Mouse (Mus musculus): ENCODE data around the gene Cnn3. TPM values are rescaled to one million over a fixed set of nuclear protein-coding genes. Genes with fewer than 3 reads are reported as not detected.

The Cnn3 gene
- polyA plus RNA-seq, 1 experiment from 2014 or later = 975 TPM

DNA sequence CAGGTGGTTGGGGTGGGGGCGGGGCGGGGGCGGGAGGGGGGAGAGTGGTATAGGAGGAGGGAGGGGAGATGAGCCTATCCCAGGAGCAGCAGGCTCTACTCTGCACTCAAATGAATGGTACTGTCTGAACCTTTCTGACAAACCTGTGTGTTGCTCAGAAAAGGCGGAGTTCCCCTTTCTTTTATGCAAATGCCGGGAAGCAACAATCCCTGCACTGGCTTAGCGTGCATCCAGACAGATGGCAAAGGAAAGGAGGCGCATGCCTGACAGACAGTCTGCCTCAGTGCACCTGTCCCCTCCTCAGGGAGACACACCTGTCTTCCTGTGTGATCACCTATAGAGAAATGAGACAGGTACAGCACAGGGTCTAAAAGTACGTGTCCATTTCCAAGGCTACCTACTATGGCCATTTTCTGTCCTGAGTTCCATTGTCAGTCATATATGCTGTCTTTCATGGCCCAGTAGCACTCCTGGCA lies 54.7 kb downstream of the Cnn3 start:
- Histone ChIP-seq H3K9me3 (no peaks in the 10 kb centered on the region), H3K4me2 (replicated peaks) (no peak overlapping the region), H3K9ac (replicated peaks) (no peak overlapping the region), H3K4me1 (peaks cover 33% of the 10 kb centered on the region), H3K27ac (replicated peaks) (peak overlapping the region; percentile 79), H3K4me3 (no peak overlapping the region), H3K36me3 (no peaks in the 10 kb centered on the region), H3K27me3 (peaks cover 10% of the 10 kb centered on the region; the same call in 1 of the 2 replicates)
- ATAC-seq (ENCODE audit: low FRiP score, low read depth) = peak; percentile 14; the same call in 1 of the 2 replicates
- 49% methylated on average over 7 of the region's 8 CpGs for WGBS

DNA sequence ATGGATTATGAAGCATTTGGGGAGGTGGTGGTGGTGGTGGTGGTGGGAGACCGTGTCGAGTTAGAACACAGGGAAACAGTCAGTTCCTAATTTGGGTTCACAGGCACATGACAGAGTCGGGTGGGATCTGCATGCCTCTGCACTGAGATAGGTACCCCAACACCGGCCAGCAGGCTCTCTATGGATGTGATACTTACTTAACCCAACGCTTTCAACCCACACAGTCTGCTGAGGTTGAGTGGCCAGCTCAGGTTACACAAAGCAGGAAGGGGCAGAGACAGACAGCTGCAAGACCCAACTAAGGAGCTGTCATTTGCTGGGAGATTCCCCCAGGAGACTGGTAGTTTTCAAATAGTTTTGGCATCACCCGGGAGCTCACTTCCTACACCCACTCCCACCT lies 55.3 kb downstream of the Cnn3 start:
- Histone ChIP-seq H3K27ac (replicated peaks) (no peak overlapping the region), H3K4me3 (no peak overlapping the region), H3K4me1 (peaks cover 33% of the 10 kb centered on the region), H3K4me2 (replicated peaks) (no peak overlapping the region), H3K27me3 (peaks cover 10% of the 10 kb centered on the region; the same call in 1 of the 2 replicates), H3K9ac (replicated peaks) (no peak overlapping the region), H3K36me3 (no peaks in the 10 kb centered on the region), H3K9me3 (no peaks in the 10 kb centered on the region)
- no peak for ATAC-seq (ENCODE audit: low FRiP score, low read depth)
- WGBS = 41% methylated on average over 6 of the region's 6 CpGs

DNA sequence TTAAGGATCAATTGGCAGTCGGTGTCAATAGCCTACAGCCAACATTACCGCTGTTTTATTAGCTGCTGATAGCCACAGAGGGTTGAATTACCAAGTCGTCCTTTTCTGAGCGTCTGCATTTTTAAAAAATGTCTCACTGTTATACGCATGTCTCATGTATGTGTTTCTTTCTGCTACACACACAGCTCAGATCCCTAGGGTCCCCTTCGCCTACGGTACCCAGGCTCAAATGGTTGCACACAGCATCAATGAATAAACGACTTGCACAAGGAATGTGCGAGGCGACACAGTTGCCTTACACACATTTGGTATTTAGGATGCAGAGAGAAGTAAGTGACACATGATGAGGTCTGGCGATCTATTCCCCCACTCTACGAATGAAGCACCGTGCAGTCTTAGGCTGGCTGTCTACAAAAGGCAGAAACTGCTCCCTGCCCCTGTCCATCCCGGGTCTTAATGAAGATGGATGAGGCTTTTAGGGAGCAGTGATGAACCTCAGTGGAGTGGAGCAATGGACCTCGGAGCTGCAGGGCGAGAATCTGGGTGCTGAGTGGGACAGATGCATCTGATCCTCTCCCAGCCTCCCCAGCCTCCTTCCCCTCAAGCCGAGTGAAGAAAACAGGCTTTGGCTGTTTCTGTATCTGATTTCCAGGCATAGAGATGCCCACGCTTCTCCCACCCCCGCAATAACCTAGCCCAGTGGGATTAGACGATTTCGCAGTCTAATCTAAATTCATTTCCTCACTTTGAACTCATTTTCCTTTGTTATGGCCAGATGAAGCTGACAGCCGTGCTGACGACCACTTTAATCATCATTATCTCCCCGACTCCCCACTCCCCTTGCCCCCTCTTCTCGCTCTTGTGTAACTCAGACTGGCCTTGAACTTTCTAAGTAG lies 57.2 kb downstream of the Cnn3 start:
- H3K4me2 ChIP-seq (replicated peaks) = peak overlapping the region; percentile 34
- ATAC-seq (ENCODE audit: low FRiP score, low read depth) = peak; percentile 34
- H3K4me1 ChIP-seq = peaks cover 33% of the 10 kb centered on the region
- H3K9me3 ChIP-seq = no peaks in the 10 kb centered on the region
- H3K27me3 ChIP-seq = peaks cover 10% of the 10 kb centered on the region; the same call in 1 of the 2 replicates
- H3K36me3 ChIP-seq = no peaks in the 10 kb centered on the region
- no peak overlapping the region for H3K4me3 ChIP-seq
- H3K9ac ChIP-seq (replicated peaks) = 0 out of 2 replicates have a peak overlapping the region, but pooled peaks have one; percentile 7
- H3K27ac ChIP-seq (replicated peaks) = peak overlapping the region; percentile 27; the same call in 1 of the 2 replicates
- WGBS = 49% methylated on average over 25 of the region's 25 CpGs

DNA sequence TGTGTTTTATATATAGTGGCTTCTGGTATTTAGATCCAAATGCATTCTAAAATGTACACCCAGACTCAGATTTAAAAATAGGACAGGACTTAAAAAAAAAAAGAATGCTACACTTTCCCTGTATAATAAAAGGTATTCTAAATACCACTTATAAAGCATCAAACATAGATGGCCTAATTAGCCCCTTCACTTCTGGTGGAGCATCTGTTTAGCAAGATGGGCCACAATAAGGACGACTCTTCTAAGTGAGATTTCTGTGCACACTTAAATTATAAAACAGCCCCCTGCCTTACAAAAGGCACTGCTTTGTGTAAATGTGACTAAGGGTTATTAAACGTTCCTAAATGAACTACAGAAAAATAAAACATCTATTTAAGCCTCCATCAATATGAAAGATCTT lies 58.9 kb downstream of the Cnn3 start:
- 73% methylated on average over 2 of the region's 2 CpGs for WGBS
- H3K4me3 ChIP-seq = no peak overlapping the region
- H3K4me2 ChIP-seq (replicated peaks) = no peak overlapping the region
- no peak overlapping the region for H3K9ac ChIP-seq (replicated peaks)
- H3K27me3 ChIP-seq = 0 out of 2 replicates have a peak, but pooled peaks cover 3% of the 10 kb centered on the region
- H3K4me1 ChIP-seq = peaks cover 37% of the 10 kb centered on the region
- no peaks in the 10 kb centered on the region for H3K36me3 ChIP-seq
- no peak overlapping the region for H3K27ac ChIP-seq (replicated peaks)
- H3K9me3 ChIP-seq = no peaks in the 10 kb centered on the region
- ATAC-seq (ENCODE audit: low FRiP score, low read depth) = no peak

DNA sequence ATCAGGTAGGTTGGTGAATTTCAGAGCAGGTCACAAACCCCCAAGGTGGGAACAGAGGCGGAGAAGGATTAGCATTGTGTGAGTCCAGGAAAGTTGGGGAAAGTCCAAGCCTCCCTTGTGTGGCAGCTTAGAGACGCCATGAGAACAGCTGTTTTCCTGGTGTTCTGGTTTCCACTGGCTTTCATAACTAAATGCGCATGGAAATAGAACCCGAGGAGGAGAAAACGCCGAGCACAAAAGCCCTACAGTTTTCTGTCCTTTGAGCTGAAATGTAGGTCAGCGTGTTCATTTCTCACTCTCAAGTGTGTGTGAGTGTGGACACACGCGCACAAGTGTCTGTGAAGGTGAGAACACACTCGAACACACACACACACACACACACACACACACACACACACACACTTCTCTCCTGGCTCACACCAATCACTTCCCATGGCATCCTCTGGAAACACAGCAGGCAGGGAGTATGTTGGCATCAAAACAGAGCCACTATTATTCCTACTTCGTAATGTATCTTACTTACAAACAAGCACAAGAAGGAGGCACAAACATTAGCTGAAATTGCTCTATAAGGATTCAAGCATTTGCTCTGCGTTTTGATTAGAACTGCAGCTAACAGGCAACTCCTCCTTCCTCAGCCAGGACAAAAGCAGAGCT lies 63.3 kb downstream of the Cnn3 start:
- peaks cover 23% of the 10 kb centered on the region for H3K4me1 ChIP-seq
- 0 out of 2 replicates have a peak, but pooled peaks have one; percentile 41 for ATAC-seq (ENCODE audit: low FRiP score, low read depth)
- no peak overlapping the region for H3K4me2 ChIP-seq (replicated peaks)
- H3K36me3 ChIP-seq = no peaks in the 10 kb centered on the region
- 45% methylated on average over 12 of the region's 12 CpGs for WGBS
- H3K27me3 ChIP-seq = 0 out of 2 replicates have a peak, but pooled peaks cover 3% of the 10 kb centered on the region
- no peak overlapping the region for H3K9ac ChIP-seq (replicated peaks)
- no peak overlapping the region for H3K27ac ChIP-seq (replicated peaks)
- no peaks in the 10 kb centered on the region for H3K9me3 ChIP-seq
- H3K4me3 ChIP-seq = no peak overlapping the region

DNA sequence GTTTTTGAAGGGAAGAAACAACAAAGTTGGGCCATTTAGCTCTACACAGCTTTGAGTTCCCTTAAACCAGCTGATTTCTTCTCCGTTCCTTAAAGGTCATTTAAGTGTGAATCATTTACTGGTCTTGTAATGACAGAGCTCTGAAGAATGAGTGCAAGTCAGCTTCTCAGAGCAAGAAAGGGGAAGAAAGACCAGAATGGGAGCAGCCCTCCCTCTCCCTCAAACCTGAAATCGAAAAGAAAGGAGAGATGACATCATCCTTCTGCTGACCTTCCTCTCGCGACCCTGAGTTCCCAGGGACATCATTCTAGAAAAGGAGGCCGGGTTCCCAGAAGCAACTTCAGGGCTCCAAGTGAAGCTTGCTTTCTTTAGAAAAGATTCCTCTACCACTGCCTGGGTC lies 64.6 kb downstream of the Cnn3 start:
- WGBS = 44% methylated on average over 5 of the region's 5 CpGs
- H3K4me2 ChIP-seq (replicated peaks) = no peak overlapping the region
- H3K9ac ChIP-seq (replicated peaks) = no peak overlapping the region
- no peaks in the 10 kb centered on the region for H3K36me3 ChIP-seq
- H3K27ac ChIP-seq (replicated peaks) = no peak overlapping the region
- peaks cover 23% of the 10 kb centered on the region for H3K4me1 ChIP-seq
- H3K4me3 ChIP-seq = no peak overlapping the region
- H3K27me3 ChIP-seq = no peaks in the 10 kb centered on the region
- no peak for ATAC-seq (ENCODE audit: low FRiP score, low read depth)
- no peaks in the 10 kb centered on the region for H3K9me3 ChIP-seq

DNA sequence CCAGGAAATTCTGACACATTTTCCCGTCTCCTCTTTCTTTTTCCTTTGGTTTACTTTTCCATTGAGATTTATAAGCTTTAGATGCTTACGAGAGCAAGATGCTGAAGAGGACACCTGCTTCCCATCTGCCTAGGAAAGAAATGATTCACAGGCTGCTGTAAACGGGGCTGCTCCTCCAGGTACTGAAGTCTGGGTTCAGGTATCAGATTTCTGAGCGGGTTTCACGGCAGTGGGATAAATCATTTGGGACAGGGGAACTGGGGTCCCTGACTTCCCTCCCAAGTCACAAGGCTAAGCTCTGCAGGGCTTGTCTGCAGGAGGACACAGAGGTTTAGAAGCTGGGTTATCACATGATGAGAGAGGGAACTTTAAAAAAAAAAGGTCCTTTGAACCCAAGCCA lies 65.7 kb downstream of the Cnn3 start:
- H3K9ac ChIP-seq (replicated peaks) = no peak overlapping the region
- H3K4me1 ChIP-seq = peaks cover 23% of the 10 kb centered on the region
- H3K36me3 ChIP-seq = no peaks in the 10 kb centered on the region
- no peaks in the 10 kb centered on the region for H3K27me3 ChIP-seq
- H3K4me2 ChIP-seq (replicated peaks) = no peak overlapping the region
- ATAC-seq (ENCODE audit: low FRiP score, low read depth) = no peak
- H3K9me3 ChIP-seq = no peaks in the 10 kb centered on the region
- no peak overlapping the region for H3K27ac ChIP-seq (replicated peaks)
- H3K4me3 ChIP-seq = no peak overlapping the region
- WGBS = 67% methylated on average over 5 of the region's 5 CpGs

DNA sequence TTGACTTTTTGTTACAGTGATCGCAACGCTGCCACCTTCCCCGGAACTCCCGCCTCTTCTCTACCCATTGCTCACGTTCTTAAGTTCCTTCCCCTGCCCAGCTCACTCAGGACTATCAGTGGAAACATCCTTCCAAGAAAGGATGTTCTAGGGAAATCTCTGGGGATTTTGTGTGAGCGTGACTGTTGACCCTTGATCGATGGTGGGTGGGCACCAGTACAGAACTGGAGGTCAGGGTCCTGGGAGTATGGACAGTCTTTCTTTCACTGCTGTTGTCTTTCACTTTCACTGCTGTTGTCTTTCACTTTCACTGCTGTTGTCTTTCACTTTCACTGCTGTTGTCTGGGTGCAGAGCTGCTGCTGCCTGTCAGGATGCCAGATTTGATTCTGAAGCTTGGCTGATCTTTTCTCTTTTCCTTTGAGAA lies 67.7 kb downstream of the Cnn3 start:
- H3K36me3 ChIP-seq = no peaks in the 10 kb centered on the region
- no peak overlapping the region for H3K9ac ChIP-seq (replicated peaks)
- no peak overlapping the region for H3K4me3 ChIP-seq
- peaks cover 22% of the 10 kb centered on the region for H3K4me1 ChIP-seq
- H3K27ac ChIP-seq (replicated peaks) = no peak overlapping the region
- whole genome bisulfite sequencing = 83% methylated on average over 7 of the region's 7 CpGs
- H3K4me2 ChIP-seq (replicated peaks) = no peak overlapping the region
- no peaks in the 10 kb centered on the region for H3K9me3 ChIP-seq
- no peaks in the 10 kb centered on the region for H3K27me3 ChIP-seq
- ATAC-seq (ENCODE audit: low FRiP score, low read depth) = no peak

DNA sequence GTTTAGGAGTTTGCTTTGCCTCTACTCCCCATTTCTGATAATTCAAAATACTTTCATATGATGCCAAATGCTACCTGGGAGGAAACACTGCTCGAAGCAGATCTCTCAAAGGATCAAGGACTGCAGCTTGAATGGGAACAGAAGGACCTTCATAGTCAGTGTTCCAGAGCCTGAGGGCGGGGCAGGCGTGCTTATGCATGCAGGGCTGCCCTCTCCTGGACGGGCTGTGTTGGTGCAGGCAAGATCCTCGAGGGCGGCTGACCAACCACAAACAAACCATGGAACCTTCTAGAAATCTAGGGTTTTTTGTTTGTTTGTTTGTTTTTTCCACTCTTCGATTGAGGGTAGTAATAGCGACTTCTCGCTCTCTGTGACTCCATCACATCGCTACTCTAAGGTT lies 73.9 kb downstream of the Cnn3 start:
- ATAC-seq (ENCODE audit: low FRiP score, low read depth) = no peak
- Histone ChIP-seq H3K27ac (replicated peaks) (no peak overlapping the region), H3K27me3 (no peaks in the 10 kb centered on the region), H3K4me1 (peaks cover 6% of the 10 kb centered on the region; the same call in 1 of the 2 replicates), H3K36me3 (no peaks in the 10 kb centered on the region), H3K9me3 (no peaks in the 10 kb centered on the region), H3K4me3 (no peak overlapping the region), H3K9ac (replicated peaks) (no peak overlapping the region), H3K4me2 (replicated peaks) (no peak overlapping the region)
- WGBS = 70% methylated on average over 10 of the region's 10 CpGs

DNA sequence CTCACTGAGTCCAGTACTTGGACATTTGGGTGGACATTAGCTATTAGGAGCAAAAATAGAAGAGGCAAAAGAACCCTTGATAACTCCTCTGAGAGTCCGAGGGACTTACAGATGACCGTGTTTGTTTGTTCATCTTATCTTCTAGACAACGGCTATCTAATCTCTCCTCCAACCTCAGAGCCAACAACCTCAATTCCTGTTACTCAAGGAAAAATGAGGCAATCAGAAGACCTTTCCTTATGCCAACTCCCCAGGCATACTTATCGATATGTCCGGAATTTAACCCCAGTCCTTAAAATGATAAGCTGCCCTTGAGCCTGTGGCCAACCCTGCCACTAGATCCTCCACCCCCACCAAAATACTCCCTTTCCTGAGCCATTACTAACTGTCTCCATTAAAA lies 74.4 kb downstream of the Cnn3 start:
- H3K36me3 ChIP-seq = no peaks in the 10 kb centered on the region
- H3K27ac ChIP-seq (replicated peaks) = no peak overlapping the region
- no peak overlapping the region for H3K4me2 ChIP-seq (replicated peaks)
- H3K27me3 ChIP-seq = no peaks in the 10 kb centered on the region
- peaks cover 6% of the 10 kb centered on the region; the same call in 1 of the 2 replicates for H3K4me1 ChIP-seq
- ATAC-seq (ENCODE audit: low FRiP score, low read depth) = no peak
- H3K9ac ChIP-seq (replicated peaks) = no peak overlapping the region
- no peaks in the 10 kb centered on the region for H3K9me3 ChIP-seq
- 94% methylated on average over 5 of the region's 5 CpGs for WGBS
- no peak overlapping the region for H3K4me3 ChIP-seq

DNA sequence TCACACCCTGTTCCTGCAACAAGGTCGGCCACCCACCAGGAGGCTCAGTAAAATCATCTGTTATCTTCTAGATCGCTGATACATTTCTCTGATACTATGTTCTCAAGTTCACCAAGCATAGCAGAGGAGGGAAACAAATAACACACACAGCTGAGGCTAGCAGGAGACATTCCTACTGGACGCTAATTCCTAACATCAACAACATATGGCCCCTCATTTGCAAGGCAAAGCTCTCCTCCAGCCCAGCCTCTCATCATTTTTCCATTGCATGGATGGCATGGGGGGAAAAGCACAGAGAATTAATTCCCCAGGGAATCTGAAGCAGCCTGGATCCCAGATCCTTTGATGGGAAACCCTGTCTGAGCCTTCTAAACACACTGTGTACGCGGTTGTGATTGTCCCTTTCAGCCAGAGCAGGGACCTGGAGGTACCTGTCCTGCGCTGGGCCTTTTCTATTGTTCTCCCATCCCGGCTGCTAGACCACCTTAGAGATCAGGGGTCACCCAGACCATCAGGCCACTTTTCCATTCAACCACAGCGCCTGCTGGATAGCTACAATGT lies 78.7 kb downstream of the Cnn3 start:
- peaks cover 6% of the 10 kb centered on the region; the same call in 1 of the 2 replicates for H3K4me1 ChIP-seq
- H3K36me3 ChIP-seq = no peaks in the 10 kb centered on the region
- H3K27me3 ChIP-seq = no peaks in the 10 kb centered on the region
- 52% methylated on average over 8 of the region's 8 CpGs for WGBS
- H3K4me2 ChIP-seq (replicated peaks) = no peak overlapping the region
- 0 out of 2 replicates have a peak overlapping the region, but pooled peaks have one; percentile 15 for H3K27ac ChIP-seq (replicated peaks)
- no peaks in the 10 kb centered on the region for H3K9me3 ChIP-seq
- no peak overlapping the region for H3K4me3 ChIP-seq
- peak; percentile 78 for ATAC-seq (ENCODE audit: low FRiP score, low read depth)
- H3K9ac ChIP-seq (replicated peaks) = peak overlapping the region; percentile 4; the same call in 1 of the 2 replicates
